In the genomic region with DNA sequence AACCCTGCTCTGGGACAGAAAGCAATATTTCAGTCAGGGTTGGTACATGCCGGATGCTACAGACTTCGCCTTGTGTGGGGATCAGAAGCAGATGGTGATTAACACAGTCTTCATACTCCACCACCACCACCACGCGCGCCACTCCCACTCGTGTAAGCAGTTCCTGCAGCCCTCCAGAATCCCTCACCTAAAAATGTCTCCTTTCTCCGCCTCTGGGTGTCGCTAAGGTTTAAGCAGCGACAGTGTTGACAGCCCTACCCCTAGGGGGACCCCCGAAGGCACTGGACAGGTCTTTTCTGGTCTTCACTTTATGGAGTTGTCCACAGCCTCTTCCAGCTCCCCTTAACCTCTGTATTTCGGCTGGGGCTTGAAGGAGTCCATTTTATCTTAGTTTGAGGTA, we compare ENCODE assay signal across 8 mouse cellular contexts. TPM values are rescaled to one million over a fixed set of nuclear protein-coding genes. Genes with fewer than 3 reads are reported as not detected.
A peak's percentile ranks its signal among the peaks of the same experiment; 100 is the strongest.
DNase-seq lines count a peak whose midpoint lies in the region; ATAC-seq and TF ChIP-seq lines count a peak whose summit lies in the region.

No protein-coding gene starts in this region.

- ATAC-seq in CD4-positive, CD25-positive, alpha-beta regulatory T cell, adult 4 months = no peak
- ATAC-seq in granulocyte monocyte progenitor cell, adult 5-6 weeks (replicated peaks; ENCODE audit: poor library complexity, severe bottlenecking) = peak; percentile 68
- ATAC-seq in kidney, embryonic 15.5 days (replicated peaks; ENCODE audit: low FRiP score) = 0 out of 2 replicates have a peak, but pooled peaks have one; percentile 31
- 0 out of 2 replicates have a peak, but pooled peaks have one; percentile 15 for ATAC-seq in liver, embryonic 11.5 days (replicated peaks; ENCODE audit: low FRiP score)
- no peak for ATAC-seq in midbrain, postnatal 0 days (ENCODE audit: low FRiP score)

- no peak overlapping the region for H3K4me3 ChIP-seq in bone marrow macrophage, adult 2 months (ENCODE audit: insufficient read depth, low read length)
- peak overlapping the region; percentile 47 for H3K4me3 ChIP-seq in kidney, embryonic 15.5 days (replicated peaks)
- H3K4me3 ChIP-seq in liver, embryonic 11.5 days (ENCODE audit: low read depth, low read length) = peak overlapping the region; percentile 48
- no peak overlapping the region for H3K4me3 ChIP-seq in midbrain, postnatal 0 days (ENCODE audit: low read depth, low read length)

- no peaks in the 10 kb centered on the region for H3K36me3 ChIP-seq in kidney, embryonic 15.5 days
- H3K36me3 ChIP-seq in liver, embryonic 11.5 days (ENCODE audit: control insufficient read depth, insufficient read depth, low read length) = peaks cover 4% of the 10 kb centered on the region; the same call in 1 of the 2 replicates
- H3K36me3 ChIP-seq in midbrain, postnatal 0 days (ENCODE audit: insufficient read depth, low read length) = no peaks in the 10 kb centered on the region

- H3K27ac ChIP-seq in bone marrow macrophage, adult 2 months (ENCODE audit: insufficient read depth, low read depth, low read length) = no peak overlapping the region
- H3K27ac ChIP-seq in kidney, embryonic 15.5 days = peak overlapping the region; percentile 65; the same call in 1 of the 2 replicates
- H3K27ac ChIP-seq in liver, embryonic 11.5 days (ENCODE audit: low read depth, low read length) = no peak overlapping the region
- no peak overlapping the region for H3K27ac ChIP-seq in midbrain, postnatal 0 days (ENCODE audit: low read depth, low read length)

- no peak for TF ChIP-seq POLR2A in bone marrow macrophage, adult 2 months (IDR thresholded peaks at IDR 0.05; ENCODE audit: borderline replicate concordance, low read depth, low read length)

- TF ChIP-seq CTCF in bone marrow macrophage, adult 2 months (IDR thresholded peaks at IDR 0.05; ENCODE audit: low read depth, low read length) = peak; percentile 45
- peak; percentile 84 for TF ChIP-seq CTCF in midbrain, postnatal 0 days (IDR thresholded peaks at IDR 0.05)

- peak overlapping the region; percentile 91 for H3K4me2 ChIP-seq in kidney, embryonic 15.5 days
- peak overlapping the region; percentile 80 for H3K4me2 ChIP-seq in liver, embryonic 11.5 days
- H3K4me2 ChIP-seq in midbrain, postnatal 0 days (ENCODE audit: low read depth, low read length, poor library complexity, severe bottlenecking) = peak overlapping the region; percentile 40; the same call in 1 of the 2 replicates

- under 1% methylated on average over 11 of the region's 11 CpGs for WGBS in kidney, embryonic 15.5 days
- 3% methylated on average over 11 of the region's 11 CpGs for WGBS in liver, embryonic 11.5 days
- 2% methylated on average over 11 of the region's 11 CpGs for WGBS in midbrain, postnatal 0 days

- 0 out of 2 replicates have a peak overlapping the region, but pooled peaks have one; percentile 37 for H3K9ac ChIP-seq in kidney, embryonic 15.5 days
- peak overlapping the region; percentile 55 for H3K9ac ChIP-seq in liver, embryonic 11.5 days (ENCODE audit: low read depth, low read length)
- 0 out of 2 replicates have a peak overlapping the region, but pooled peaks have one; percentile 8 for H3K9ac ChIP-seq in midbrain, postnatal 0 days (replicated peaks; ENCODE audit: low read length, poor library complexity, severe bottlenecking)

- DNase-seq in CD4-positive, CD25-positive, alpha-beta regulatory T cell, adult 2 months (ENCODE audit: low read depth, low spot score) = peak; percentile 56
- DNase-seq in liver, embryonic 11.5 days (ENCODE audit: low spot score) = peak; percentile 61
- peak; percentile 70 for DNase-seq in midbrain, postnatal 0 days (ENCODE audit: low spot score)
- DNase-seq in thymus, postnatal 25 days = peak; percentile 68

- H3K9me3 ChIP-seq in kidney, embryonic 15.5 days (replicated peaks) = 0 out of 2 replicates have a peak, but pooled peaks cover 3% of the 10 kb centered on the region
- H3K9me3 ChIP-seq in liver, embryonic 11.5 days (ENCODE audit: control insufficient read depth, low read length) = no peaks in the 10 kb centered on the region
- H3K9me3 ChIP-seq in midbrain, postnatal 0 days (ENCODE audit: low read length) = no peaks in the 10 kb centered on the region

- H3K27me3 ChIP-seq in kidney, embryonic 15.5 days = no peaks in the 10 kb centered on the region
- no peaks in the 10 kb centered on the region for H3K27me3 ChIP-seq in liver, embryonic 11.5 days (replicated peaks; ENCODE audit: control insufficient read depth, insufficient read depth, low read length)
- peaks cover 4% of the 10 kb centered on the region; the same call in 1 of the 2 replicates for H3K27me3 ChIP-seq in midbrain, postnatal 0 days (ENCODE audit: insufficient read depth, low read length)

- H3K4me1 ChIP-seq in bone marrow macrophage, adult 2 months (ENCODE audit: control insufficient read depth, insufficient read depth, low read length) = peaks cover 20% of the 10 kb centered on the region
- peaks cover 40% of the 10 kb centered on the region for H3K4me1 ChIP-seq in kidney, embryonic 15.5 days
- H3K4me1 ChIP-seq in liver, embryonic 11.5 days (replicated peaks; ENCODE audit: control insufficient read depth, insufficient read depth, low read length) = peaks cover 30% of the 10 kb centered on the region
- H3K4me1 ChIP-seq in midbrain, postnatal 0 days (ENCODE audit: insufficient read depth, low read length) = peaks cover 11% of the 10 kb centered on the region; the same call in 1 of the 2 replicates

RNA-seq across cellular contexts. Expression of a gene that starts 2.9 kb away (rescaled TPM):
- 100 to 1,000 TPM; 100 to 115 TPM for polyA plus RNA-seq in CD4-positive, CD25-positive, alpha-beta regulatory T cell, adult 4 months (2017; shearing (Covaris generic))
- polyA plus RNA-seq in bone marrow macrophage, adult 2 months (2012; ENCODE audit: insufficient read depth, insufficient read length, missing spikeins) = 104 and 110 TPM in 2 replicates
- 120 and 157 TPM in 2 replicates for total RNA-seq in granulocyte monocyte progenitor cell, adult 5-6 weeks (2014; fragmentation: Nextera tagmentation)
- total RNA-seq in granulocyte monocyte progenitor cell, adult 5-6 weeks (2017) = 285 and 306 TPM in 2 replicates
- 332 and 351 TPM in 2 replicates for polyA plus RNA-seq in kidney, embryonic 15.5 days (2015; fragmentation: Nextera tagmentation; extraction: Ambion mirVana)
- polyA plus RNA-seq in liver, embryonic 11.5 days (2014; fragmentation: Nextera tagmentation; extraction: Ambion mirVana) = 334 and 347 TPM in 2 replicates
- 29.0 and 37.7 TPM in 2 replicates for total RNA-seq in midbrain, postnatal 0 days (2014; rRNA removed)
- 179 and 186 TPM in 2 replicates for polyA plus RNA-seq in midbrain, postnatal 0 days (2015; fragmentation: Nextera tagmentation; extraction: Ambion mirVana)

RNA-seq across cellular contexts. Expression of a gene that starts 12.8 kb away (rescaled TPM):
- 1 to 10 TPM in 1 of 2 experiments, under 1 TPM in 1; 0.67 to 1.3 TPM for polyA plus RNA-seq in CD4-positive, CD25-positive, alpha-beta regulatory T cell, adult 4 months (2017; shearing (Covaris generic))
- 13.2 and 14.2 TPM in 2 replicates for polyA plus RNA-seq in bone marrow macrophage, adult 2 months (2012; ENCODE audit: insufficient read depth, insufficient read length, missing spikeins)
- total RNA-seq in granulocyte monocyte progenitor cell, adult 5-6 weeks (2014; fragmentation: Nextera tagmentation) = 19.9 and 25.7 TPM in 2 replicates
- 3.8 and 4.1 TPM in 2 replicates for total RNA-seq in granulocyte monocyte progenitor cell, adult 5-6 weeks (2017)
- 12.6 and 12.7 TPM in 2 replicates for polyA plus RNA-seq in kidney, embryonic 15.5 days (2015; fragmentation: Nextera tagmentation; extraction: Ambion mirVana)
- 5.3 and 5.4 TPM in 2 replicates for polyA plus RNA-seq in liver, embryonic 11.5 days (2014; fragmentation: Nextera tagmentation; extraction: Ambion mirVana)
- 40.7 and 46.5 TPM in 2 replicates for total RNA-seq in midbrain, postnatal 0 days (2014; rRNA removed)
- 59.8 and 63.8 TPM in 2 replicates for polyA plus RNA-seq in midbrain, postnatal 0 days (2015; fragmentation: Nextera tagmentation; extraction: Ambion mirVana)

RNA-seq across cellular contexts. Expression of a gene that starts 21.7 kb away (rescaled TPM):
- polyA plus RNA-seq in CD4-positive, CD25-positive, alpha-beta regulatory T cell, adult 4 months (2017; shearing (Covaris generic)) = 10 to 100 TPM; 35.2 to 77.5 TPM
- 46.3 and 47.1 TPM in 2 replicates for polyA plus RNA-seq in bone marrow macrophage, adult 2 months (2012; ENCODE audit: insufficient read depth, insufficient read length, missing spikeins)
- total RNA-seq in granulocyte monocyte progenitor cell, adult 5-6 weeks (2014; fragmentation: Nextera tagmentation) = 27.1 and 28.6 TPM in 2 replicates
- total RNA-seq in granulocyte monocyte progenitor cell, adult 5-6 weeks (2017) = 19.0 and 19.8 TPM in 2 replicates
- 12.7 and 15.5 TPM in 2 replicates for polyA plus RNA-seq in kidney, embryonic 15.5 days (2015; fragmentation: Nextera tagmentation; extraction: Ambion mirVana)
- 11.5 and 13.8 TPM in 2 replicates for polyA plus RNA-seq in liver, embryonic 11.5 days (2014; fragmentation: Nextera tagmentation; extraction: Ambion mirVana)
- total RNA-seq in midbrain, postnatal 0 days (2014; rRNA removed) = 9.8 and 9.9 TPM in 2 replicates
- 4.8 and 5.4 TPM in 2 replicates for polyA plus RNA-seq in midbrain, postnatal 0 days (2015; fragmentation: Nextera tagmentation; extraction: Ambion mirVana)

Comparison
In these comparisons a context has a peak if more than half of its experiments do, and no peak if none do; other contexts are left out.
1. ATAC-seq: peak in granulocyte monocyte progenitor cell, adult 5-6 weeks (single experiment), kidney, embryonic 15.5 days (single experiment) and liver, embryonic 11.5 days (single experiment); none in CD4-positive, CD25-positive, alpha-beta regulatory T cell, adult 4 months (single experiment) and midbrain, postnatal 0 days (single experiment).
2. H3K4me3 ChIP-seq: peak in kidney, embryonic 15.5 days (single experiment) and liver, embryonic 11.5 days (single experiment); none in bone marrow macrophage, adult 2 months (single experiment) and midbrain, postnatal 0 days (single experiment).
3. H3K4me2 ChIP-seq: peak in every context shown above with its lines; median percentile 91 in kidney, embryonic 15.5 days; 80 in liver, embryonic 11.5 days; 40 in midbrain, postnatal 0 days.
4. Peak in every context shown above with its lines, with median percentiles within 50 percentile points of each other: DNase-seq and H3K9ac ChIP-seq.